20 mouse cellular contexts compared by ENCODE assay signal in the genomic region with DNA sequence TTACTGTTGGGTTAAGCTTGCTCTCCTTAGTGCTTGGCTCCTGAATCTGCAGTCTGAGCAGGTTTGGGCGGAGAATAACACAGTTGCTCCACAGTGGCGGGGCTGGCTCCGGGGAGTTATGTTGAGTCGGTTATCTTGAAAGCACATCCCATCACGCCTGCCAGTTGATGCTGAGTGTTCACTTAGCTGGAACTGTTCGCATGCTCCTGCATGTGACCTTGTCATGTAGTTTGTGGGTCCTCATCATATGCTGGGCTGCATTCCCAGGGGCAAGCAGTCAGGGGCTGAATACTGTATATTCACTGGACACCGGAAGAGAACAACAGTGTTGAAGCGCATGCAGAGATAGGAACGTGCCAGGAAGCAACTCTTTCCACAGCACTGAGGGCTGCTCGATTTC. TPM values are rescaled to one million over a fixed set of nuclear protein-coding genes. Genes with fewer than 3 reads are reported as not detected.
DNase-seq lines count a peak whose midpoint lies in the region; ATAC-seq and TF ChIP-seq lines count a peak whose summit lies in the region.
"Had no signal": no experiment of that assay in that cellular context is flagged by ENCODE, and none has a peak within 500 bp of the region (broad histone marks: within the 10 kb centered on the region; RNA-seq: fewer than 3 reads in every experiment).

No protein-coding gene starts in this region.

- 32% methylated on average over 10 of the region's 10 CpGs for WGBS in heart, embryonic 12.5 days
- 46% methylated on average over 10 of the region's 10 CpGs for WGBS in lung, embryonic 14.5 days
- WGBS in liver, embryonic 13.5 days (ENCODE audit: insufficient replicate concordance): 33% methylated on average over 10 of the region's 10 CpGs

- peak overlapping the region; percentile 47 for H3K4me2 ChIP-seq in heart, embryonic 12.5 days
- H3K4me2 ChIP-seq in lung, embryonic 14.5 days: peak overlapping the region; percentile 31; the same call in 1 of the 2 replicates
- H3K4me2 ChIP-seq in liver, embryonic 13.5 days: peak overlapping the region; percentile 5; the same call in 1 of the 2 replicates

- 0 out of 2 replicates have a peak overlapping the region, but pooled peaks have one; percentile 3 for H3K27ac ChIP-seq in heart, embryonic 12.5 days (ENCODE audit: poor library complexity, severe bottlenecking)
- no peak overlapping the region for H3K27ac ChIP-seq in lung, embryonic 14.5 days (ENCODE audit: low read depth)
- no peak overlapping the region for H3K27ac ChIP-seq in liver, embryonic 13.5 days
- H3K27ac ChIP-seq: forebrain, embryonic 15.5 days; gastrocnemius, adult 2 months; hindbrain, embryonic 14.5 days; neural tube, embryonic 13.5 days had no signal

- H3K36me3 ChIP-seq in heart, embryonic 12.5 days: no peaks in the 10 kb centered on the region
- H3K36me3 ChIP-seq in lung, embryonic 14.5 days (ENCODE audit: insufficient read depth): no peaks in the 10 kb centered on the region
- no peaks in the 10 kb centered on the region for H3K36me3 ChIP-seq in liver, embryonic 13.5 days
- H3K36me3 ChIP-seq: forebrain, embryonic 15.5 days; neural tube, embryonic 13.5 days had no signal

- H3K4me3 ChIP-seq in heart, embryonic 12.5 days: no peak overlapping the region
- no peak overlapping the region for H3K4me3 ChIP-seq in lung, embryonic 14.5 days (ENCODE audit: low read depth, low read length)
- H3K4me3 ChIP-seq in liver, embryonic 13.5 days (replicated peaks): no peak overlapping the region
- H3K4me3 ChIP-seq: forebrain, embryonic 15.5 days; gastrocnemius, adult 2 months; neural tube, embryonic 13.5 days had no signal

- H3K9me3 ChIP-seq in heart, embryonic 12.5 days (replicated peaks): no peaks in the 10 kb centered on the region
- H3K9me3 ChIP-seq in lung, embryonic 14.5 days (ENCODE audit: low read depth, low read length): no peaks in the 10 kb centered on the region
- H3K9me3 ChIP-seq in liver, embryonic 13.5 days (replicated peaks): no peaks in the 10 kb centered on the region
- H3K9me3 ChIP-seq: forebrain, embryonic 15.5 days; neural tube, embryonic 13.5 days had no signal

- peaks cover 31% of the 10 kb centered on the region for H3K4me1 ChIP-seq in heart, embryonic 12.5 days (replicated peaks)
- peaks cover 10% of the 10 kb centered on the region for H3K4me1 ChIP-seq in lung, embryonic 14.5 days (ENCODE audit: insufficient read depth)
- peaks cover 24% of the 10 kb centered on the region for H3K4me1 ChIP-seq in liver, embryonic 13.5 days (replicated peaks)

- H3K27me3 ChIP-seq in heart, embryonic 12.5 days (replicated peaks): no peaks in the 10 kb centered on the region
- no peaks in the 10 kb centered on the region for H3K27me3 ChIP-seq in lung, embryonic 14.5 days (ENCODE audit: insufficient read depth, low read length)
- H3K27me3 ChIP-seq in liver, embryonic 13.5 days: peaks cover 7% of the 10 kb centered on the region
- H3K27me3 ChIP-seq: forebrain, embryonic 15.5 days had no signal

- intact Hi-C loops in gastrocnemius, postnatal 36 days (cut with DNase I): no loop called here

- peak; percentile 47 for ATAC-seq in heart, embryonic 12.5 days (ENCODE audit: insufficient number of reproducible peaks, low FRiP score)
- ATAC-seq in lung, embryonic 14.5 days (ENCODE audit: insufficient read depth): peak; percentile 59; the same call in 1 of the 2 replicates
- peak; percentile 70 for ATAC-seq in liver, embryonic 13.5 days (ENCODE audit: low read depth)
- no peak for ATAC-seq in cerebellum, adult (ENCODE audit: insufficient number of reproducible peaks, low FRiP score, low TSS enrichment)

- H3K9ac ChIP-seq in heart, embryonic 12.5 days: no peak overlapping the region
- no peak overlapping the region; the same call in 1 of the 2 replicates for H3K9ac ChIP-seq in lung, embryonic 14.5 days
- H3K9ac ChIP-seq in liver, embryonic 13.5 days: no peak overlapping the region
- H3K9ac ChIP-seq: forebrain, embryonic 15.5 days; hindbrain, embryonic 14.5 days; neural tube, embryonic 13.5 days had no signal

- DNase-seq in heart, postnatal 4 days: no peak
- peak; percentile 38 for DNase-seq in lung, embryonic 14.5 days
- DNase-seq in lung, postnatal 4 days: no peak
- peak; percentile 40 for DNase-seq in ZHBTc4 (ENCODE audit: low read depth, low spot score)
- DNase-seq in liver, embryonic 13.5 days: no peak
- no peak for DNase-seq in gastrocnemius, postnatal 36 days
- DNase-seq: adrenal gland, postnatal 10 days; B cell, adult 2 months; cerebellum, adult 9-10 months; gastrocnemius, adult 2 months; kidney, adult 11 months; kidney, postnatal 10 days; right cerebral cortex, postnatal 4 days had no signal

- no peak for TF ChIP-seq CTCF in lung, embryonic 14.5 days (IDR thresholded peaks at IDR 0.05; ENCODE audit: low read depth)

RNA-seq across cellular contexts. Expression of a gene that starts 1.8 kb away (rescaled TPM):
- not detected in 2 replicates for polyA plus RNA-seq in heart, embryonic 12.5 days (2016; fragmentation: Nextera tagmentation; extraction: Ambion mirVana)
- 1 to 10 TPM in 1 of 2 experiments, under 1 TPM in 1; 0.65 to 1.5 TPM for total RNA-seq in heart, postnatal 4 days (2021)
- 0.37 TPM in 1 of 2 replicates, not detected in the other for polyA plus RNA-seq in lung, embryonic 14.5 days (2014; fragmentation: Nextera tagmentation; extraction: Ambion mirVana)
- polyA plus RNA-seq in liver, embryonic 13.5 days (2015; fragmentation: Nextera tagmentation; extraction: Ambion mirVana): not detected in 2 replicates
- not detected for total RNA-seq in gastrocnemius, postnatal 36 days (2021)
- total RNA-seq: gastrocnemius, adult 2 months; monocyte, adult 5-6 weeks had no signal
- polyA plus RNA-seq: forebrain, embryonic 15.5 days; hindbrain, embryonic 14.5 days; limb, embryonic 14.5 days; neural tube, embryonic 13.5 days had no signal

RNA-seq across cellular contexts. Expression of a gene that starts 23.4 kb away (rescaled TPM):
- polyA plus RNA-seq in heart, embryonic 12.5 days (2016; fragmentation: Nextera tagmentation; extraction: Ambion mirVana): 104 and 107 TPM in 2 replicates
- total RNA-seq in heart, postnatal 4 days (2021): 10 to 100 TPM; 50.0 to 51.3 TPM
- 80.2 and 84.8 TPM in 2 replicates for polyA plus RNA-seq in lung, embryonic 14.5 days (2014; fragmentation: Nextera tagmentation; extraction: Ambion mirVana)
- 65.8 and 74.5 TPM in 2 replicates for polyA plus RNA-seq in liver, embryonic 13.5 days (2015; fragmentation: Nextera tagmentation; extraction: Ambion mirVana)
- total RNA-seq in gastrocnemius, postnatal 36 days (2021): 10 to 100 TPM; 21.0 to 26.9 TPM

RNA-seq across cellular contexts. Expression of a gene that starts 23.6 kb away (rescaled TPM):
- 9.6 and 10.5 TPM in 2 replicates for polyA plus RNA-seq in heart, embryonic 12.5 days (2016; fragmentation: Nextera tagmentation; extraction: Ambion mirVana)
- 1 to 10 TPM; 6.4 to 6.7 TPM for total RNA-seq in heart, postnatal 4 days (2021)
- polyA plus RNA-seq in lung, embryonic 14.5 days (2014; fragmentation: Nextera tagmentation; extraction: Ambion mirVana): 13.6 and 15.2 TPM in 2 replicates
- polyA plus RNA-seq in liver, embryonic 13.5 days (2015; fragmentation: Nextera tagmentation; extraction: Ambion mirVana): 5.0 and 5.3 TPM in 2 replicates
- 1 to 10 TPM; 3.1 to 3.5 TPM for total RNA-seq in gastrocnemius, postnatal 36 days (2021)

Comparison
In these comparisons a context has a peak if more than half of its experiments do, and no peak if none do; other contexts are left out.
1. DNase-seq: peak in lung, embryonic 14.5 days (single experiment) and ZHBTc4 (single experiment); none in heart, postnatal 4 days (single experiment), lung, postnatal 4 days (0 of 2), liver, embryonic 13.5 days (single experiment) and gastrocnemius, postnatal 36 days (0 of 2).
2. Peak in every context shown above with its lines, with median percentiles within 50 percentile points of each other: H3K4me2 ChIP-seq.